Mouse (Mus musculus): ENCODE results near the gene Wbp1. TPM values are rescaled to one million over a fixed set of nuclear protein-coding genes. Genes with fewer than 3 reads are reported as not detected.
"Not testable (repeated sequence)": the region's sequence is repeated elsewhere in the genome, so short reads cannot be mapped to it uniquely, and the experiment has no call there.

Wbp1 gene
- total and polyA plus RNA-seq, 2 experiments from 2014 or later, result 97.5 to 151 TPM

DNA sequence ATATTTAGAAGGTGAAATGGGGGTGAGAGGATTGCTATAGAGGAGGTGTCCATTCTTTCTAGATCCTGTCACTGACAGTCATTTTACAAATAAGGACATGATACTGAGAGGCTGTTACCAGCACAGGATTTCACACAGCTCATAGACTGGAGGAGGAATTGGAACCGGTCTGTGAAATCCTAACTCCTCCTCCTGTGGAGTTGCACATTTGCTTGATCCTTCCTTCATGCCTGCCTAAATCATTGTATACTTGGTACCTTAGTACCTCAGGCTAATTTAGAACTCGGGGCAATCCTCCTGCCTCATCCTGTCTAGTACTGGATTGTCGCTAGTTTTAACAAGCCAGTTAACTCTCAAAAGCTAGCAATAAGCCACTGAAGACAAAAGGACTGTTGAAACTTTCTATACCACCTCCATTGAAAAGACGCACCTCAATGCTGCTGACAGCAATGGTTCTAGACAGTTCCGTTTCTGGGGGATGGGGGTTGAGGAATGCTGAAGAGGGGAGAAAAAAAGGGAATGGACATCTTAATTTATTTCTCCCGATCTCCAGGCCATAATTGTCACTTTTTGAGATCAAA is 43.8 kb upstream of the Wbp1 start:
- H3K36me3 ChIP-seq (replicated peaks; ENCODE audit: control insufficient read depth, insufficient read depth, low read length), result no peaks in the 10 kb centered on the region
- DNase-seq (ENCODE audit: low spot score) (no peak), ATAC-seq (ENCODE audit: insufficient read depth, low read depth) (no peak)
- no peaks in the 10 kb centered on the region for H3K9me3 ChIP-seq (replicated peaks; ENCODE audit: control insufficient read depth, low read length)
- peak overlapping the region; percentile 76 for H3K4me2 ChIP-seq (ENCODE audit: low read depth, low read length)
- H3K27me3 ChIP-seq (ENCODE audit: control insufficient read depth, insufficient read depth, low read length), result peaks cover 26% of the 10 kb centered on the region
- peak overlapping the region; percentile 76 for H3K27ac ChIP-seq (ENCODE audit: low read depth)
- peak overlapping the region; percentile 91 for H3K9ac ChIP-seq (replicated peaks; ENCODE audit: low read depth, low read length)
- peaks cover 21% of the 10 kb centered on the region for H3K4me1 ChIP-seq (ENCODE audit: control insufficient read depth, insufficient read depth)
- 6% methylated on average over 6 of the region's 6 CpGs for WGBS
- TF ChIP-seq CTCF (IDR thresholded peaks at IDR 0.05; ENCODE audit: low read depth) (no peak), EP300 (IDR thresholded peaks at IDR 0.05; ENCODE audit: low read depth) (no peak)
- H3K4me3 ChIP-seq (ENCODE audit: low read depth, low read length), result peak overlapping the region; percentile 93

DNA sequence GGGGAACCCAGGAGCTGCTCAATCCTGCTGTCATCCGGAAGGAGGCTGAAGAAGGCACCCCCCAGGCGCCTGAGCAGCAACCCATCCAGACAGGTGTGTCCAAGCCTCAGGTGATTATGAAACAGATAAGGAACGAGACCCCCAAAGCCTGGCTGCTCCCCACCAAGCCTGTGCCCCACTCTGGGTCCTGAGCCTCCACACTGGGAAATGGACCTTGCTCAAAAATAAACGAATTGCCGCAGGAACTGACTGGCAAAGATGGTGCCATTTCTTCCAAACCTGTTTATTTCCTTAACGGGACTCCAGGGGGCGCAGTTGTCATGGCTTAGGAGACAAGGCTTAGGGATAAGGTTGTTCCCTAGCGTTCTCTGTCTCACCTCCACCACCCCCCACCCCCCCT is 41.3 kb upstream of the Wbp1 start:
- Histone ChIP-seq H3K9me3 (replicated peaks; ENCODE audit: control insufficient read depth, low read length) (no peaks in the 10 kb centered on the region), H3K4me1 (ENCODE audit: control insufficient read depth, insufficient read depth) (peaks cover 21% of the 10 kb centered on the region), H3K36me3 (replicated peaks; ENCODE audit: control insufficient read depth, insufficient read depth, low read length) (no peaks in the 10 kb centered on the region), H3K4me3 (ENCODE audit: low read depth, low read length) (peak overlapping the region; percentile 43), H3K4me2 (ENCODE audit: low read depth, low read length) (peak overlapping the region; percentile 69), H3K27ac (ENCODE audit: low read depth) (no peak overlapping the region), H3K27me3 (ENCODE audit: control insufficient read depth, insufficient read depth, low read length) (peaks cover 27% of the 10 kb centered on the region), H3K9ac (replicated peaks; ENCODE audit: low read depth, low read length) (peak overlapping the region; percentile 22; the same call in 1 of the 2 replicates)
- ATAC-seq (ENCODE audit: insufficient read depth, low read depth), result no peak
- WGBS, result 1% methylated on average over 8 of the region's 8 CpGs
- DNase-seq (ENCODE audit: low spot score), result peak; percentile 56
- TF ChIP-seq CTCF (IDR thresholded peaks at IDR 0.05; ENCODE audit: low read depth) (peak; percentile 76), EP300 (IDR thresholded peaks at IDR 0.05; ENCODE audit: low read depth) (no peak)

DNA sequence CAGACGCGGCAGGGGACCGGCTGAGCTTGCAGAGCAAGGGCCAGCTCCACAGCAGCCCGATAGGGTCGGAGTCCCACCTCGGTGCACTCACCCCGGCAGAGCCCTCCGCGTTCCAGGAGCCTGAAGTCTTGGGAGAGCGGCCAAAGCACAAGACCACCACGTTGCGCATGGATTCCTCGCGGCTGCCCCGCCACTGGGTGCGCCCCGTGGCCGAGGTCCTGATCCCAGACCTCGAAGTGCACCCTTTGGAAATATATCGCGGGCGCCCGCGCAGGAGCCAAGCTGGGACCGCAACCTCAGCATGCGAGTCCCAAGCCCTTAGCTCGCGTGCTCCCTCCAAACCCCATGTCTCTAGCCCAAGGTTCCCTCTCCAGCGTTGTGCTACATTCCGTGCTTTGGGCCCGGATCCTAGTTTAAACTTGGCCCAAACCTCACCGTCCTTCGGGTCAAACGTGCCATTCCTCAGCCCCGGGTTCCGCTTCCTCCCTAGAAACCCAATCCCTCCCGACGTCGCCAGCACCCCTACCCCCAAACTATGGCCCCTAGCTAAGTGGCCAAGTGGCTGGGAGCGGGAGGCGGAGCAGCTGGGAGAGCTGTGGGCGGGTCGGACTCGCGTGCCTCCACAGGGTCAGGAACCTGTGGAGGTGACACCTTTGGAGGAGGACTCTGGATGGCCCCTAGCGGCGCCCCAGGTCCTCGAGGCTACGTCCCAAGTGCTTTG is 40.7 kb upstream of the Wbp1 start:
- under 1% methylated on average over 49 of the region's 49 CpGs for WGBS
- Histone ChIP-seq H3K36me3 (replicated peaks; ENCODE audit: control insufficient read depth, insufficient read depth, low read length) (no peaks in the 10 kb centered on the region), H3K27me3 (ENCODE audit: control insufficient read depth, insufficient read depth, low read length) (peaks cover 27% of the 10 kb centered on the region), H3K9ac (replicated peaks; ENCODE audit: low read depth, low read length) (peak overlapping the region; percentile 22), H3K4me3 (ENCODE audit: low read depth, low read length) (peak overlapping the region; percentile 43), H3K4me2 (ENCODE audit: low read depth, low read length) (peak overlapping the region; percentile 69), H3K9me3 (replicated peaks; ENCODE audit: control insufficient read depth, low read length) (no peaks in the 10 kb centered on the region), H3K4me1 (ENCODE audit: control insufficient read depth, insufficient read depth) (peaks cover 18% of the 10 kb centered on the region), H3K27ac (ENCODE audit: low read depth) (no peak overlapping the region)
- DNase-seq (ENCODE audit: low spot score) (no peak), ATAC-seq (ENCODE audit: insufficient read depth, low read depth) (no peak)
- TF ChIP-seq EP300 (IDR thresholded peaks at IDR 0.05; ENCODE audit: low read depth) (no peak), CTCF (IDR thresholded peaks at IDR 0.05; ENCODE audit: low read depth) (no peak)

DNA sequence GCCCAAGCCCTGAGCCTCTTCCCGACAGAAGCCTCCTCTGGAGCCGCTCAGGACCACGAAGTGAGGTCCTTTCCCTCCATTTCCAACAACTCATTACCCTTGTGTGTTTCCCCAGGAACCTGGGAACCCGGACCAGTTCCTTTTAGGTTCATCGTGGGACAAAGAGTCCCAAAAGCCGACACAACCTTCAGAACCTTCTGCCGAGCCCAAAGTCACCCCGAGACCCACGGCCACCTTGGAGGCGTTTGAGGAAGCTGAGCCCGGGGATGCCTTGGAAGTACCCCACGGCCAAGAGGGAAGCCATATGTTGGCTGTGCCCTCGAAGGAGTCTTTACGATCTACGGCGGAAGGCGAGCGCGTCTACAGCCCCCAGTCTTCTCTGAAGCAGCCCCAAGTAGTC is 40.1 kb upstream of the Wbp1 start:
- Histone ChIP-seq H3K9ac (replicated peaks; ENCODE audit: low read depth, low read length) (peak overlapping the region; percentile 22; the same call in 1 of the 2 replicates), H3K4me3 (ENCODE audit: low read depth, low read length) (peak overlapping the region; percentile 43), H3K27ac (ENCODE audit: low read depth) (no peak overlapping the region), H3K27me3 (ENCODE audit: control insufficient read depth, insufficient read depth, low read length) (peaks cover 27% of the 10 kb centered on the region), H3K36me3 (replicated peaks; ENCODE audit: control insufficient read depth, insufficient read depth, low read length) (no peaks in the 10 kb centered on the region), H3K9me3 (replicated peaks; ENCODE audit: control insufficient read depth, low read length) (no peaks in the 10 kb centered on the region), H3K4me2 (ENCODE audit: low read depth, low read length) (peak overlapping the region; percentile 69), H3K4me1 (ENCODE audit: control insufficient read depth, insufficient read depth) (peaks cover 12% of the 10 kb centered on the region)
- no peak for TF ChIP-seq EP300 (IDR thresholded peaks at IDR 0.05; ENCODE audit: low read depth)
- no peak for TF ChIP-seq CTCF (IDR thresholded peaks at IDR 0.05; ENCODE audit: low read depth)
- 9% methylated on average over 19 of the region's 19 CpGs for WGBS
- no peak for DNase-seq (ENCODE audit: low spot score)
- ATAC-seq (ENCODE audit: insufficient read depth, low read depth), result no peak

DNA sequence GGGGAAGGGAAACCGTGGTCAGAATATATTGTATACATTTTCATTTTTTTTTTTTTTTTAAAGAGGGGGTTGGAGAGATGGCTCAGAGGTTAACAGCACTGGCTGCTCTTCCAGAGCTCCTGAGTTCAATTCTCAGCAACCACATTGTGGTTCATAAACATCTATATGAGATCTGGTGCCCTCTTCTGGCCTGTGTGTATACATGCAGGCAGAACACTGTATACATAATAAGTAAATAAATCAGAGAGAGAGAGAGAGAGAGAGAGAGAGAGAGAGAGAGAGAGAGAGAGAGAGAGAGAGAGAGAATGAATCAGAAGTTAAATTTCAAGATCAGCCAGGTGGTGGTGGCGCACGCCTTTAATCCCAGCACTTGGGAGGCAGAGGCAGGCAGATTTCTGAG is 38.1 kb upstream of the Wbp1 start:
- WGBS, result 22% methylated on average over 3 of the region's 3 CpGs

More for the DNA sequence above, 38.1 kb upstream of the Wbp1 start:
- ATAC-seq (ENCODE audit: insufficient read depth, low read depth); H3K36me3 ChIP-seq (replicated peaks; ENCODE audit: control insufficient read depth, insufficient read depth, low read length); H3K9me3 ChIP-seq (replicated peaks; ENCODE audit: control insufficient read depth, low read length); H3K4me2 ChIP-seq (ENCODE audit: low read depth, low read length); H3K4me3 ChIP-seq (ENCODE audit: low read depth, low read length); H3K9ac ChIP-seq (replicated peaks; ENCODE audit: low read depth, low read length); H3K27ac ChIP-seq (ENCODE audit: low read depth): not testable (repeated sequence)
- peaks cover 27% of the 10 kb centered on the region for H3K27me3 ChIP-seq (ENCODE audit: control insufficient read depth, insufficient read depth, low read length)
- peaks cover 16% of the 10 kb centered on the region for H3K4me1 ChIP-seq (ENCODE audit: control insufficient read depth, insufficient read depth)
- TF ChIP-seq CTCF (IDR thresholded peaks at IDR 0.05; ENCODE audit: low read depth), result peak; percentile 71
- peak; percentile 63 for DNase-seq (ENCODE audit: low spot score)

Data from heart, postnatal 0 days (tissue).